Mouse (Mus musculus): Measurements from ENCODE around the gene Syt9. TPM values are rescaled to one million over a fixed set of nuclear protein-coding genes. Genes with fewer than 3 reads are reported as not detected.

The Syt9 gene
- polyA plus RNA-seq, 1 experiment from 2014 or later: 1.9 TPM

- no peak for ATAC-seq (ENCODE audit: insufficient read depth, low FRiP score)
- no peak overlapping the region for H3K27ac ChIP-seq (ENCODE audit: low read length)
- no peaks in the 10 kb centered on the region for H3K36me3 ChIP-seq (ENCODE audit: control insufficient read depth, insufficient read depth, low read length)
- H3K4me1 ChIP-seq (ENCODE audit: control insufficient read depth, insufficient read depth, low read length): 0 out of 2 replicates have a peak, but pooled peaks cover 5% of the 10 kb centered on the region
- H3K27me3 ChIP-seq (ENCODE audit: control insufficient read depth, insufficient read depth, low read length): no peaks in the 10 kb centered on the region
- H3K9ac ChIP-seq (ENCODE audit: low read length): no peak overlapping the region
- 82% methylated on average over 6 of the region's 6 CpGs for WGBS
- no peak overlapping the region for H3K4me2 ChIP-seq (ENCODE audit: low read depth, low read length)
- H3K9me3 ChIP-seq (replicated peaks; ENCODE audit: control insufficient read depth, low read length): no peaks in the 10 kb centered on the region
- no peak overlapping the region for H3K4me3 ChIP-seq (replicated peaks; ENCODE audit: low read length)
These were observed 150.9 kb downstream of the Syt9 start for GRCm38 (mm10) chr7:107521411-107521810.

GRCm38 (mm10) chr7:107526299-107526698 lies 155.8 kb downstream of the Syt9 start:
- H3K9ac ChIP-seq (ENCODE audit: low read length): no peak overlapping the region
- no peak overlapping the region for H3K27ac ChIP-seq (ENCODE audit: low read length)
- no peaks in the 10 kb centered on the region for H3K27me3 ChIP-seq (ENCODE audit: control insufficient read depth, insufficient read depth, low read length)
- no peak overlapping the region for H3K4me2 ChIP-seq (ENCODE audit: low read depth, low read length)
- 0% methylated on average over 1 of the region's 1 CpGs for WGBS
- H3K4me3 ChIP-seq (replicated peaks; ENCODE audit: low read length): no peak overlapping the region
- H3K9me3 ChIP-seq (replicated peaks; ENCODE audit: control insufficient read depth, low read length): peaks cover 4% of the 10 kb centered on the region; the same call in 1 of the 2 replicates
- H3K4me1 ChIP-seq (ENCODE audit: control insufficient read depth, insufficient read depth, low read length): no peaks in the 10 kb centered on the region
- no peak for ATAC-seq (ENCODE audit: insufficient read depth, low FRiP score)
- H3K36me3 ChIP-seq (ENCODE audit: control insufficient read depth, insufficient read depth, low read length): no peaks in the 10 kb centered on the region

GRCm38 (mm10) chr7:107528169-107528772 lies 157.7 kb downstream of the Syt9 start:
- Histone ChIP-seq H3K27me3 (ENCODE audit: control insufficient read depth, insufficient read depth, low read length) (no peaks in the 10 kb centered on the region), H3K9ac (ENCODE audit: low read length) (no peak overlapping the region), H3K4me1 (ENCODE audit: control insufficient read depth, insufficient read depth, low read length) (no peaks in the 10 kb centered on the region), H3K4me2 (ENCODE audit: low read depth, low read length) (no peak overlapping the region), H3K4me3 (replicated peaks; ENCODE audit: low read length) (no peak overlapping the region), H3K9me3 (replicated peaks; ENCODE audit: control insufficient read depth, low read length) (peaks cover 4% of the 10 kb centered on the region; the same call in 1 of the 2 replicates), H3K27ac (ENCODE audit: low read length) (no peak overlapping the region), H3K36me3 (ENCODE audit: control insufficient read depth, insufficient read depth, low read length) (no peaks in the 10 kb centered on the region)
- 75% methylated on average over 3 of the region's 3 CpGs for WGBS
- no peak for ATAC-seq (ENCODE audit: insufficient read depth, low FRiP score)

GRCm38 (mm10) chr7:107529364-107529763 lies 158.8 kb downstream of the Syt9 start:
- H3K36me3 ChIP-seq (ENCODE audit: control insufficient read depth, insufficient read depth, low read length): no peaks in the 10 kb centered on the region
- H3K4me3 ChIP-seq (replicated peaks; ENCODE audit: low read length): no peak overlapping the region
- H3K9ac ChIP-seq (ENCODE audit: low read length): no peak overlapping the region
- no peaks in the 10 kb centered on the region for H3K4me1 ChIP-seq (ENCODE audit: control insufficient read depth, insufficient read depth, low read length)
- no peak overlapping the region for H3K4me2 ChIP-seq (ENCODE audit: low read depth, low read length)
- peaks cover 4% of the 10 kb centered on the region; the same call in 1 of the 2 replicates for H3K9me3 ChIP-seq (replicated peaks; ENCODE audit: control insufficient read depth, low read length)
- 45% methylated on average over 5 of the region's 5 CpGs for WGBS
- no peaks in the 10 kb centered on the region for H3K27me3 ChIP-seq (ENCODE audit: control insufficient read depth, insufficient read depth, low read length)
- no peak overlapping the region for H3K27ac ChIP-seq (ENCODE audit: low read length)
- ATAC-seq (ENCODE audit: insufficient read depth, low FRiP score): no peak

- Histone ChIP-seq H3K36me3 (ENCODE audit: control insufficient read depth, insufficient read depth, low read length) (no peaks in the 10 kb centered on the region), H3K9me3 (replicated peaks; ENCODE audit: control insufficient read depth, low read length) (peaks cover 4% of the 10 kb centered on the region; the same call in 1 of the 2 replicates), H3K4me1 (ENCODE audit: control insufficient read depth, insufficient read depth, low read length) (no peaks in the 10 kb centered on the region), H3K27ac (ENCODE audit: low read length) (no peak overlapping the region), H3K4me3 (replicated peaks; ENCODE audit: low read length) (no peak overlapping the region), H3K27me3 (ENCODE audit: control insufficient read depth, insufficient read depth, low read length) (no peaks in the 10 kb centered on the region), H3K9ac (ENCODE audit: low read length) (no peak overlapping the region), H3K4me2 (ENCODE audit: low read depth, low read length) (no peak overlapping the region)
- no peak for ATAC-seq (ENCODE audit: insufficient read depth, low FRiP score)
- WGBS: 77% methylated on average over 4 of the region's 4 CpGs
These were observed 164.8 kb downstream of the Syt9 start for GRCm38 (mm10) chr7:107535311-107535710.

GRCm38 (mm10) chr7:107536516-107536915 lies 166.0 kb downstream of the Syt9 start:
- Histone ChIP-seq H3K4me2 (ENCODE audit: low read depth, low read length) (no peak overlapping the region), H3K4me1 (ENCODE audit: control insufficient read depth, insufficient read depth, low read length) (no peaks in the 10 kb centered on the region), H3K9me3 (replicated peaks; ENCODE audit: control insufficient read depth, low read length) (no peaks in the 10 kb centered on the region), H3K4me3 (replicated peaks; ENCODE audit: low read length) (no peak overlapping the region), H3K36me3 (ENCODE audit: control insufficient read depth, insufficient read depth, low read length) (no peaks in the 10 kb centered on the region), H3K27me3 (ENCODE audit: control insufficient read depth, insufficient read depth, low read length) (no peaks in the 10 kb centered on the region), H3K27ac (ENCODE audit: low read length) (no peak overlapping the region), H3K9ac (ENCODE audit: low read length) (no peak overlapping the region)
- no peak for ATAC-seq (ENCODE audit: insufficient read depth, low FRiP score)
- WGBS: 61% methylated on average over 6 of the region's 6 CpGs

GRCm38 (mm10) chr7:107540034-107540433 lies 169.5 kb downstream of the Syt9 start:
- ATAC-seq (ENCODE audit: insufficient read depth, low FRiP score): no peak

GRCm38 (mm10) chr7:107545011-107545410 lies 174.5 kb downstream of the Syt9 start:
- Histone ChIP-seq H3K4me3 (replicated peaks; ENCODE audit: low read length) (no peak overlapping the region), H3K4me2 (ENCODE audit: low read depth, low read length) (no peak overlapping the region), H3K27me3 (ENCODE audit: control insufficient read depth, insufficient read depth, low read length) (no peaks in the 10 kb centered on the region), H3K9ac (ENCODE audit: low read length) (no peak overlapping the region), H3K27ac (ENCODE audit: low read length) (no peak overlapping the region), H3K36me3 (ENCODE audit: control insufficient read depth, insufficient read depth, low read length) (no peaks in the 10 kb centered on the region), H3K4me1 (ENCODE audit: control insufficient read depth, insufficient read depth, low read length) (no peaks in the 10 kb centered on the region), H3K9me3 (replicated peaks; ENCODE audit: control insufficient read depth, low read length) (no peaks in the 10 kb centered on the region)
- WGBS: 69% methylated on average over 1 of the region's 1 CpGs
- no peak for ATAC-seq (ENCODE audit: insufficient read depth, low FRiP score)

More at GRCm38 (mm10) chr7:107540034-107540433, 169.5 kb downstream of the Syt9 start:
- Histone ChIP-seq H3K27ac (ENCODE audit: low read length) (no peak overlapping the region), H3K9ac (ENCODE audit: low read length) (no peak overlapping the region), H3K4me1 (ENCODE audit: control insufficient read depth, insufficient read depth, low read length) (no peaks in the 10 kb centered on the region), H3K27me3 (ENCODE audit: control insufficient read depth, insufficient read depth, low read length) (no peaks in the 10 kb centered on the region), H3K9me3 (replicated peaks; ENCODE audit: control insufficient read depth, low read length) (no peaks in the 10 kb centered on the region), H3K36me3 (ENCODE audit: control insufficient read depth, insufficient read depth, low read length) (no peaks in the 10 kb centered on the region), H3K4me2 (ENCODE audit: low read depth, low read length) (no peak overlapping the region), H3K4me3 (replicated peaks; ENCODE audit: low read length) (no peak overlapping the region)
- WGBS: 27% methylated on average over 4 of the region's 4 CpGs

- Histone ChIP-seq H3K9me3 (replicated peaks; ENCODE audit: control insufficient read depth, low read length) (no peaks in the 10 kb centered on the region), H3K27me3 (ENCODE audit: control insufficient read depth, insufficient read depth, low read length) (no peaks in the 10 kb centered on the region), H3K9ac (ENCODE audit: low read length) (no peak overlapping the region), H3K4me3 (replicated peaks; ENCODE audit: low read length) (no peak overlapping the region), H3K27ac (ENCODE audit: low read length) (no peak overlapping the region), H3K36me3 (ENCODE audit: control insufficient read depth, insufficient read depth, low read length) (no peaks in the 10 kb centered on the region), H3K4me1 (ENCODE audit: control insufficient read depth, insufficient read depth, low read length) (no peaks in the 10 kb centered on the region), H3K4me2 (ENCODE audit: low read depth, low read length) (no peak overlapping the region)
- ATAC-seq (ENCODE audit: insufficient read depth, low FRiP score): no peak
- 84% methylated on average over 3 of the region's 3 CpGs for WGBS
These were observed 177.3 kb downstream of the Syt9 start for GRCm38 (mm10) chr7:107547872-107548271.
